Mouse (Mus musculus): ENCODE results near the gene Ablim2. TPM values are rescaled to one million over a fixed set of nuclear protein-coding genes. Genes with fewer than 3 reads are reported as not detected.

Gene Ablim2
- polyA plus RNA-seq, 1 experiment from 2014 or later = 1.7 TPM

- DNase-seq (ENCODE audit: low spot score) = no peak
- 61% methylated on average over 10 of the region's 10 CpGs for WGBS
- Histone ChIP-seq H3K27me3 (ENCODE audit: insufficient read depth, poor library complexity, severe bottlenecking) (peaks cover 5% of the 10 kb centered on the region; the same call in 1 of the 2 replicates), H3K9me3 (no peaks in the 10 kb centered on the region), H3K36me3 (no peaks in the 10 kb centered on the region), H3K4me3 (no peak overlapping the region), H3K27ac (0 out of 2 replicates have a peak overlapping the region, but pooled peaks have one; percentile 17), H3K4me1 (peaks cover 16% of the 10 kb centered on the region)
Observed at GRCm38 (mm10) chr5:35782648-35783180, 25.0 kb downstream of the Ablim2 start.

- no peaks in the 10 kb centered on the region for H3K36me3 ChIP-seq
- no peak overlapping the region for H3K4me3 ChIP-seq
- DNase-seq (ENCODE audit: low spot score) = no peak
- H3K27me3 ChIP-seq (ENCODE audit: insufficient read depth, poor library complexity, severe bottlenecking) = peaks cover 5% of the 10 kb centered on the region; the same call in 1 of the 2 replicates
- H3K4me1 ChIP-seq = peaks cover 14% of the 10 kb centered on the region
- 61% methylated on average over 7 of the region's 7 CpGs for WGBS
- H3K27ac ChIP-seq = no peak overlapping the region
- H3K9me3 ChIP-seq = no peaks in the 10 kb centered on the region
Observed at GRCm38 (mm10) chr5:35785853-35786252, 28.2 kb downstream of the Ablim2 start.

GRCm38 (mm10) chr5:35787847-35788246, 30.2 kb downstream of the Ablim2 start:
- no peak for DNase-seq (ENCODE audit: low spot score)
- peaks cover 11% of the 10 kb centered on the region for H3K4me1 ChIP-seq
- H3K27ac ChIP-seq = no peak overlapping the region
- no peaks in the 10 kb centered on the region for H3K36me3 ChIP-seq
- H3K27me3 ChIP-seq (ENCODE audit: insufficient read depth, poor library complexity, severe bottlenecking) = peaks cover 9% of the 10 kb centered on the region; the same call in 1 of the 2 replicates
- H3K4me3 ChIP-seq = no peak overlapping the region
- no peaks in the 10 kb centered on the region for H3K9me3 ChIP-seq
- 85% methylated on average over 12 of the region's 12 CpGs for WGBS

GRCm38 (mm10) chr5:35788719-35789118, 31.0 kb downstream of the Ablim2 start:
- H3K4me3 ChIP-seq = no peak overlapping the region
- H3K4me1 ChIP-seq = peaks cover 16% of the 10 kb centered on the region
- no peaks in the 10 kb centered on the region for H3K36me3 ChIP-seq
- 79% methylated on average over 6 of the region's 6 CpGs for WGBS
- H3K9me3 ChIP-seq = no peaks in the 10 kb centered on the region
- DNase-seq (ENCODE audit: low spot score) = no peak
- H3K27ac ChIP-seq = no peak overlapping the region
- peaks cover 9% of the 10 kb centered on the region; the same call in 1 of the 2 replicates for H3K27me3 ChIP-seq (ENCODE audit: insufficient read depth, poor library complexity, severe bottlenecking)

GRCm38 (mm10) chr5:35789697-35790096, 32.0 kb downstream of the Ablim2 start:
- 70% methylated on average over 3 of the region's 3 CpGs for WGBS
- Histone ChIP-seq H3K27me3 (ENCODE audit: insufficient read depth, poor library complexity, severe bottlenecking) (peaks cover 13% of the 10 kb centered on the region; the same call in 1 of the 2 replicates), H3K9me3 (no peaks in the 10 kb centered on the region), H3K36me3 (no peaks in the 10 kb centered on the region), H3K4me1 (peaks cover 25% of the 10 kb centered on the region), H3K4me3 (no peak overlapping the region), H3K27ac (no peak overlapping the region)
- no peak for DNase-seq (ENCODE audit: low spot score)

GRCm38 (mm10) chr5:35790387-35791065, 32.8 kb downstream of the Ablim2 start:
- no peak overlapping the region for H3K27ac ChIP-seq
- DNase-seq (ENCODE audit: low spot score) = no peak
- no peaks in the 10 kb centered on the region for H3K36me3 ChIP-seq
- H3K4me3 ChIP-seq = no peak overlapping the region
- peaks cover 33% of the 10 kb centered on the region for H3K4me1 ChIP-seq
- H3K27me3 ChIP-seq (ENCODE audit: insufficient read depth, poor library complexity, severe bottlenecking) = peaks cover 13% of the 10 kb centered on the region; the same call in 1 of the 2 replicates
- WGBS = 42% methylated on average over 10 of the region's 10 CpGs
- no peaks in the 10 kb centered on the region for H3K9me3 ChIP-seq

- Histone ChIP-seq H3K27me3 (ENCODE audit: insufficient read depth, poor library complexity, severe bottlenecking) (peaks cover 24% of the 10 kb centered on the region), H3K36me3 (no peaks in the 10 kb centered on the region), H3K27ac (peak overlapping the region; percentile 83), H3K4me1 (peaks cover 49% of the 10 kb centered on the region), H3K4me3 (no peak overlapping the region), H3K9me3 (no peaks in the 10 kb centered on the region)
- 80% methylated on average over 4 of the region's 4 CpGs for WGBS
- no peak for DNase-seq (ENCODE audit: low spot score)
Observed at GRCm38 (mm10) chr5:35793971-35794370, 36.3 kb downstream of the Ablim2 start.

- no peaks in the 10 kb centered on the region for H3K36me3 ChIP-seq
- H3K9me3 ChIP-seq = no peaks in the 10 kb centered on the region
- H3K4me3 ChIP-seq = no peak overlapping the region
- WGBS = 53% methylated on average over 4 of the region's 4 CpGs
- H3K4me1 ChIP-seq = peaks cover 49% of the 10 kb centered on the region
- DNase-seq (ENCODE audit: low spot score) = no peak
- H3K27me3 ChIP-seq (ENCODE audit: insufficient read depth, poor library complexity, severe bottlenecking) = peaks cover 27% of the 10 kb centered on the region
- H3K27ac ChIP-seq = peak overlapping the region; percentile 83
Observed at GRCm38 (mm10) chr5:35794942-35795341, 37.3 kb downstream of the Ablim2 start.

GRCm38 (mm10) chr5:35795481-35796048, 37.9 kb downstream of the Ablim2 start:
- no peaks in the 10 kb centered on the region for H3K9me3 ChIP-seq
- H3K4me1 ChIP-seq = peaks cover 49% of the 10 kb centered on the region
- peak overlapping the region; percentile 83 for H3K27ac ChIP-seq
- H3K4me3 ChIP-seq = no peak overlapping the region
- no peaks in the 10 kb centered on the region for H3K36me3 ChIP-seq
- H3K27me3 ChIP-seq (ENCODE audit: insufficient read depth, poor library complexity, severe bottlenecking) = peaks cover 27% of the 10 kb centered on the region
- WGBS = 52% methylated on average over 7 of the region's 7 CpGs
- DNase-seq (ENCODE audit: low spot score) = peak; percentile 88

- Histone ChIP-seq H3K4me1 (peaks cover 51% of the 10 kb centered on the region), H3K36me3 (no peaks in the 10 kb centered on the region), H3K9me3 (no peaks in the 10 kb centered on the region), H3K27me3 (ENCODE audit: insufficient read depth, poor library complexity, severe bottlenecking) (peaks cover 27% of the 10 kb centered on the region), H3K4me3 (no peak overlapping the region), H3K27ac (peak overlapping the region; percentile 83)
- 80% methylated on average over 5 of the region's 5 CpGs for WGBS
- no peak for DNase-seq (ENCODE audit: low spot score)
Observed at GRCm38 (mm10) chr5:35796136-35796535, 38.5 kb downstream of the Ablim2 start.

- H3K27me3 ChIP-seq (ENCODE audit: insufficient read depth, poor library complexity, severe bottlenecking) = peaks cover 25% of the 10 kb centered on the region
- H3K27ac ChIP-seq = no peak overlapping the region
- WGBS = 17% methylated on average over 5 of the region's 5 CpGs
- no peak for DNase-seq (ENCODE audit: low spot score)
- no peaks in the 10 kb centered on the region for H3K36me3 ChIP-seq
- no peaks in the 10 kb centered on the region for H3K9me3 ChIP-seq
- H3K4me3 ChIP-seq = no peak overlapping the region
- H3K4me1 ChIP-seq = peaks cover 47% of the 10 kb centered on the region
Observed at GRCm38 (mm10) chr5:35799090-35799489, 41.4 kb downstream of the Ablim2 start.

GRCm38 (mm10) chr5:35803416-35803815, 45.7 kb downstream of the Ablim2 start:
- no peak overlapping the region for H3K27ac ChIP-seq
- H3K27me3 ChIP-seq (ENCODE audit: insufficient read depth, poor library complexity, severe bottlenecking) = peaks cover 14% of the 10 kb centered on the region
- H3K36me3 ChIP-seq = no peaks in the 10 kb centered on the region
- WGBS = 90% methylated on average over 5 of the region's 5 CpGs
- no peak for DNase-seq (ENCODE audit: low spot score)
- H3K4me1 ChIP-seq = peaks cover 27% of the 10 kb centered on the region
- no peaks in the 10 kb centered on the region for H3K9me3 ChIP-seq
- no peak overlapping the region for H3K4me3 ChIP-seq

- Histone ChIP-seq H3K27ac (no peak overlapping the region; the same call in 1 of the 2 replicates), H3K4me3 (no peak overlapping the region), H3K27me3 (ENCODE audit: insufficient read depth, poor library complexity, severe bottlenecking) (peaks cover 14% of the 10 kb centered on the region; the same call in 1 of the 2 replicates), H3K4me1 (peaks cover 25% of the 10 kb centered on the region), H3K36me3 (no peaks in the 10 kb centered on the region), H3K9me3 (no peaks in the 10 kb centered on the region)
- WGBS = 86% methylated on average over 4 of the region's 4 CpGs
- DNase-seq (ENCODE audit: low spot score) = no peak
Observed at GRCm38 (mm10) chr5:35804685-35805084, 47.0 kb downstream of the Ablim2 start.
